Mouse (Mus musculus): Measurements from ENCODE around the gene Itga2. TPM values are rescaled to one million over a fixed set of nuclear protein-coding genes. Genes with fewer than 3 reads are reported as not detected.

Gene Itga2
- total RNA-seq (2012; rRNA removed) = 0.11 and 0.31 TPM in 2 replicates

GRCm38 (mm10) chr13:114931775-114932294 is at the start of gene Itga2:
TSS of gene Itga2 (minus strand) at chr13:114932100.
- no peaks in the 10 kb centered on the region for H3K9me3 ChIP-seq (ENCODE audit: control insufficient read depth, insufficient read depth, low read depth, low read length)
- 0 out of 4 replicates have a peak, but pooled peaks cover 0 to 7% of the 10 kb centered on the region in 2 experiments for H3K4me1 ChIP-seq (ENCODE audit: control insufficient read depth in 2 of 2, insufficient read depth in 2 of 2, low read length in 2 of 2, poor library complexity in 1 of 2)
- H3K36me3 ChIP-seq (ENCODE audit: control insufficient read depth, insufficient read depth, low read length, poor library complexity, severe bottlenecking) = no peaks in the 10 kb centered on the region
- TF ChIP-seq ZNF384 (IDR thresholded peaks at IDR 0.05; ENCODE audit: low read depth, low read length) = no peak
- no peak for TF ChIP-seq MAFK (IDR thresholded peaks at IDR 0.05; ENCODE audit: insufficient read depth, low read depth, low read length)
- TF ChIP-seq CHD2 (IDR thresholded peaks at IDR 0.05; ENCODE audit: low read depth, low read length) = no peak
- TF ChIP-seq ZC3H11A (IDR thresholded peaks at IDR 0.05; ENCODE audit: borderline replicate concordance, low read depth, low read length) = no peak
- TF ChIP-seq HCFC1 (IDR thresholded peaks at IDR 0.05; ENCODE audit: borderline replicate concordance, insufficient read depth, low read length) = no peak
- H3K9ac ChIP-seq (ENCODE audit: insufficient read depth, low read depth, low read length, poor library complexity, severe bottlenecking) = no peak within 1 kb of the TSS
- DNase-seq (ENCODE audit: low read depth, low spot score) = peak; percentile 51
- H3K27ac ChIP-seq (ENCODE audit: insufficient read depth, low read depth, low read length, poor library complexity, severe bottlenecking) = no peak within 1 kb of the TSS
- in situ Hi-C loops (cut with MboI; ENCODE audit: low sequenced_read_pairs in 2 of 2, unreplicated experiment in 2 of 2) = no loop called here
- peak within 1 kb of the TSS; percentile 47 to 61 for H3K4me3 ChIP-seq (ENCODE audit: insufficient read depth in 1 of 2, low read depth in 1 of 2, low read length in 2 of 2, poor library complexity in 1 of 2, severe bottlenecking in 1 of 2)

- in situ Hi-C loops (cut with MboI; ENCODE audit: low sequenced_read_pairs in 2 of 2, unreplicated experiment in 2 of 2) = no loop called here
- DNase-seq (ENCODE audit: low read depth, low spot score) = peak; percentile 40
- no peaks in the 10 kb centered on the region for H3K36me3 ChIP-seq (ENCODE audit: control insufficient read depth, insufficient read depth, low read length, poor library complexity, severe bottlenecking)
- TF ChIP-seq CHD2 (IDR thresholded peaks at IDR 0.05; ENCODE audit: low read depth, low read length) (no peak), ZC3H11A (IDR thresholded peaks at IDR 0.05; ENCODE audit: borderline replicate concordance, low read depth, low read length) (no peak), ZNF384 (IDR thresholded peaks at IDR 0.05; ENCODE audit: low read depth, low read length) (no peak), HCFC1 (IDR thresholded peaks at IDR 0.05; ENCODE audit: borderline replicate concordance, insufficient read depth, low read length) (no peak), MAFK (IDR thresholded peaks at IDR 0.05; ENCODE audit: insufficient read depth, low read depth, low read length) (no peak)
- H3K27ac ChIP-seq (ENCODE audit: insufficient read depth, low read depth, low read length, poor library complexity, severe bottlenecking) = no peak overlapping the region
- no peaks in the 10 kb centered on the region for H3K9me3 ChIP-seq (ENCODE audit: control insufficient read depth, insufficient read depth, low read depth, low read length)
- 0 out of 4 replicates have a peak, but pooled peaks cover 0 to 2% of the 10 kb centered on the region in 2 experiments for H3K4me1 ChIP-seq (ENCODE audit: control insufficient read depth in 2 of 2, insufficient read depth in 2 of 2, low read length in 2 of 2, poor library complexity in 1 of 2)
- H3K4me3 ChIP-seq (ENCODE audit: insufficient read depth in 1 of 2, low read depth in 1 of 2, low read length in 2 of 2, poor library complexity in 1 of 2, severe bottlenecking in 1 of 2) = no peak overlapping the region
- no peak overlapping the region for H3K9ac ChIP-seq (ENCODE audit: insufficient read depth, low read depth, low read length, poor library complexity, severe bottlenecking)
Observed at GRCm38 (mm10) chr13:114980831-114981419, 49.0 kb upstream of the Itga2 start.

GRCm38 (mm10) chr13:114974484-114975042 is 42.7 kb upstream of the Itga2 start:
- Histone ChIP-seq H3K36me3 (ENCODE audit: control insufficient read depth, insufficient read depth, low read length, poor library complexity, severe bottlenecking) (no peaks in the 10 kb centered on the region), H3K4me1 (ENCODE audit: control insufficient read depth in 2 of 2, insufficient read depth in 2 of 2, low read length in 2 of 2, poor library complexity in 1 of 2) (no peaks in the 10 kb centered on the region), H3K9me3 (ENCODE audit: control insufficient read depth, insufficient read depth, low read depth, low read length) (no peaks in the 10 kb centered on the region), H3K9ac (ENCODE audit: insufficient read depth, low read depth, low read length, poor library complexity, severe bottlenecking) (no peak overlapping the region), H3K4me3 (ENCODE audit: insufficient read depth in 1 of 2, low read depth in 1 of 2, low read length in 2 of 2, poor library complexity in 1 of 2, severe bottlenecking in 1 of 2) (no peak overlapping the region), H3K27ac (ENCODE audit: insufficient read depth, low read depth, low read length, poor library complexity, severe bottlenecking) (no peak overlapping the region)
- DNase-seq (ENCODE audit: low read depth, low spot score) = no peak
- in situ Hi-C loops (cut with MboI; ENCODE audit: low sequenced_read_pairs in 2 of 2, unreplicated experiment in 2 of 2) = loop anchor here (25.0 kb wide), 2 partner anchors 137 to 1087 kb away; no protein-coding TSS in a partner anchor
- TF ChIP-seq ZC3H11A (IDR thresholded peaks at IDR 0.05; ENCODE audit: borderline replicate concordance, low read depth, low read length) = no peak
- TF ChIP-seq CHD2 (IDR thresholded peaks at IDR 0.05; ENCODE audit: low read depth, low read length) = no peak
- TF ChIP-seq HCFC1 (IDR thresholded peaks at IDR 0.05; ENCODE audit: borderline replicate concordance, insufficient read depth, low read length) = no peak
- TF ChIP-seq MAFK (IDR thresholded peaks at IDR 0.05; ENCODE audit: insufficient read depth, low read depth, low read length) = no peak
- TF ChIP-seq ZNF384 (IDR thresholded peaks at IDR 0.05; ENCODE audit: low read depth, low read length) = no peak

GRCm38 (mm10) chr13:114971905-114972304 is 40.0 kb upstream of the Itga2 start:
- no peak for DNase-seq (ENCODE audit: low read depth, low spot score)
- TF ChIP-seq ZC3H11A (IDR thresholded peaks at IDR 0.05; ENCODE audit: borderline replicate concordance, low read depth, low read length) (no peak), CHD2 (IDR thresholded peaks at IDR 0.05; ENCODE audit: low read depth, low read length) (no peak), HCFC1 (IDR thresholded peaks at IDR 0.05; ENCODE audit: borderline replicate concordance, insufficient read depth, low read length) (no peak), MAFK (IDR thresholded peaks at IDR 0.05; ENCODE audit: insufficient read depth, low read depth, low read length) (no peak), ZNF384 (IDR thresholded peaks at IDR 0.05; ENCODE audit: low read depth, low read length) (no peak)
- Histone ChIP-seq H3K4me3 (ENCODE audit: insufficient read depth in 1 of 2, low read depth in 1 of 2, low read length in 2 of 2, poor library complexity in 1 of 2, severe bottlenecking in 1 of 2) (no peak overlapping the region), H3K4me1 (ENCODE audit: control insufficient read depth in 2 of 2, insufficient read depth in 2 of 2, low read length in 2 of 2, poor library complexity in 1 of 2) (no peaks in the 10 kb centered on the region), H3K9me3 (ENCODE audit: control insufficient read depth, insufficient read depth, low read depth, low read length) (no peaks in the 10 kb centered on the region), H3K9ac (ENCODE audit: insufficient read depth, low read depth, low read length, poor library complexity, severe bottlenecking) (no peak overlapping the region), H3K27ac (ENCODE audit: insufficient read depth, low read depth, low read length, poor library complexity, severe bottlenecking) (no peak overlapping the region), H3K36me3 (ENCODE audit: control insufficient read depth, insufficient read depth, low read length, poor library complexity, severe bottlenecking) (no peaks in the 10 kb centered on the region)
- in situ Hi-C loops (cut with MboI; ENCODE audit: low sequenced_read_pairs in 2 of 2, unreplicated experiment in 2 of 2) = loop anchor here (25.0 kb wide), 2 partner anchors 135 to 1085 kb away; no protein-coding TSS in a partner anchor

Data from ES-E14 (cell line).